Mouse (Mus musculus) heart, postnatal 0 days (tissue): ENCODE measurements around the gene Gm28043. TPM values are rescaled to one million over a fixed set of nuclear protein-coding genes. Genes with fewer than 3 reads are reported as not detected.
A peak's percentile ranks its signal among the peaks of the same experiment; 100 is the strongest.

Source experiments
- ATAC-seq: fragments of 200-750 bp; cut with Nextera tagmentation; 2 replicates; pipeline ENCODE4 v1.8.0; 2017; ENCODE audit warnings: low read depth, moderate number of reproducible peaks, moderate library complexity; ENCODE audit not compliant: insufficient read depth
- DNase-seq: peaks from one replicate; pipeline ENCODE4 v3.0.0-alpha.2; 2016; ENCODE audit warnings: low spot score
- H3K27ac ChIP-seq: fragments of 300-500 bp; sonication (generic); 2 replicates; pipeline ENCODE4 v1.5.1; 2014; ENCODE audit warnings: low read depth, mild to moderate bottlenecking
- H3K27me3 ChIP-seq: fragments of 300-500 bp; sonication (generic); 2 replicates; pipeline ENCODE4 v1.6.1; 2014; ENCODE audit warnings: low read length, mixed read lengths; ENCODE audit not compliant: control insufficient read depth, insufficient read depth
- H3K36me3 ChIP-seq: fragments of 300-500 bp; sonication (generic); replicated peaks from 2 replicates; pipeline ENCODE4 v1.6.1; 2014; ENCODE audit warnings: low read length, mixed read lengths; ENCODE audit not compliant: control insufficient read depth, insufficient read depth
- H3K4me1 ChIP-seq: fragments of 300-500 bp; sonication (generic); 2 replicates; pipeline ENCODE4 v1.6.1; 2014; ENCODE audit warnings: antibody characterized with exemption; ENCODE audit not compliant: control insufficient read depth, insufficient read depth
- H3K4me2 ChIP-seq: fragments of 300-500 bp; sonication (generic); 2 replicates; pipeline ENCODE4 v1.6.1; 2014; ENCODE audit warnings: low read depth, mild to moderate bottlenecking, low read length, moderate library complexity
- H3K4me3 ChIP-seq: fragments of 300-500 bp; sonication (generic); 2 replicates; pipeline ENCODE4 v1.5.1; 2014; ENCODE audit warnings: low read depth, low read length
- H3K9ac ChIP-seq: fragments of 300-500 bp; sonication (generic); replicated peaks from 2 replicates; pipeline ENCODE4 v1.6.1; 2014; ENCODE audit warnings: low read depth, low read length, mixed read lengths
- H3K9me3 ChIP-seq: fragments of 300-500 bp; sonication (generic); replicated peaks from 2 replicates; pipeline ENCODE4 v1.6.1; 2016; ENCODE audit warnings: low read length; ENCODE audit not compliant: control insufficient read depth
- CTCF ChIP-seq: IDR thresholded peaks from 2 replicates; pipeline ENCODE4 v1.5.1; 2016; ENCODE audit warnings: antibody characterized with exemption, control low read depth, low read depth
- EP300 ChIP-seq: IDR thresholded peaks from 2 replicates; pipeline ENCODE4 v1.6.1; 2016; ENCODE audit warnings: antibody characterized with exemption, low read depth
- WGBS: fragments of 180-500 bp; shearing (Covaris S2); extraction: QIAGEN DNeasy Blood & Tissue Kit; methylation state at CpG from one replicate; pipeline ENCODE4 v1.1.7; 2014; 5-methylcytosine and 5-hydroxymethylcytosine counted together
- polyA plus RNA-seq: library from polyadenylated mRNA; unstranded; fragments of >200 nt; fragmentation: Nextera tagmentation; extraction: Ambion mirVana; gene quantifications from 2 replicates; pipeline ENCODE4 v1.2.1, GENCODE M21; 2015
- total RNA-seq: library from RNA; depleted of rRNA; stranded (reverse); fragments of >200 nt; gene quantifications from 2 replicates; pipeline ENCODE4 v1.2.3, GENCODE M21; 2014; ENCODE audit warnings: low replicate concordance

The Gm28043 gene
- total and polyA plus RNA-seq, 2 experiments from 2014 or later, result 0.76 to 1.1 TPM

GRCm38 (mm10) chr17:29682261-29682660 is 67.6 kb downstream of the Gm28043 start:
- ATAC-seq (no peak), DNase-seq (no peak)
- Histone ChIP-seq H3K9ac (no peak overlapping the region), H3K9me3 (no peaks in the 10 kb centered on the region), H3K4me1 (peaks cover under 1% of the 10 kb centered on the region; the same call in 1 of the 2 replicates), H3K36me3 (peaks cover 81% of the 10 kb centered on the region), H3K4me2 (no peak overlapping the region), H3K27ac (no peak overlapping the region), H3K27me3 (no peaks in the 10 kb centered on the region), H3K4me3 (no peak overlapping the region)
- WGBS, result 88% methylated on average over 7 of the region's 7 CpGs
- TF ChIP-seq EP300 (no peak), CTCF (no peak)

GRCm38 (mm10) chr17:29683127-29683526 is 68.5 kb downstream of the Gm28043 start:
- Histone ChIP-seq H3K9ac (no peak overlapping the region), H3K4me3 (no peak overlapping the region), H3K27me3 (no peaks in the 10 kb centered on the region), H3K36me3 (peaks cover 80% of the 10 kb centered on the region), H3K4me1 (peaks cover 7% of the 10 kb centered on the region), H3K9me3 (no peaks in the 10 kb centered on the region), H3K27ac (no peak overlapping the region), H3K4me2 (no peak overlapping the region)
- ATAC-seq, result no peak
- peak; percentile 20 for DNase-seq
- 54% methylated on average over 2 of the region's 2 CpGs for WGBS
- TF ChIP-seq CTCF (no peak), EP300 (no peak)

GRCm38 (mm10) chr17:29684275-29684674 is 69.6 kb downstream of the Gm28043 start:
- TF ChIP-seq EP300, result no peak
- no peak for TF ChIP-seq CTCF
- H3K4me2 ChIP-seq, result no peak overlapping the region
- DNase-seq (no peak), ATAC-seq (no peak)
- H3K9me3 ChIP-seq, result no peaks in the 10 kb centered on the region
- H3K4me3 ChIP-seq, result no peak overlapping the region
- peaks cover 7% of the 10 kb centered on the region for H3K4me1 ChIP-seq
- no peak overlapping the region for H3K9ac ChIP-seq
- no peak overlapping the region for H3K27ac ChIP-seq
- 57% methylated on average over 4 of the region's 4 CpGs for WGBS
- peaks cover 77% of the 10 kb centered on the region for H3K36me3 ChIP-seq
- no peaks in the 10 kb centered on the region for H3K27me3 ChIP-seq

GRCm38 (mm10) chr17:29686771-29687170 is 72.1 kb downstream of the Gm28043 start:
- ATAC-seq (no peak), DNase-seq (no peak)
- Histone ChIP-seq H3K9ac (no peak overlapping the region), H3K36me3 (peaks cover 87% of the 10 kb centered on the region), H3K4me2 (no peak overlapping the region), H3K4me3 (no peak overlapping the region), H3K4me1 (peaks cover 7% of the 10 kb centered on the region), H3K27me3 (no peaks in the 10 kb centered on the region), H3K9me3 (no peaks in the 10 kb centered on the region), H3K27ac (no peak overlapping the region)
- no peak for TF ChIP-seq EP300
- no peak for TF ChIP-seq CTCF
- 83% methylated on average over 5 of the region's 5 CpGs for WGBS

GRCm38 (mm10) chr17:29687373-29687772 is 72.7 kb downstream of the Gm28043 start:
- H3K27ac ChIP-seq, result peak overlapping the region; percentile 47
- H3K4me1 ChIP-seq, result peaks cover 7% of the 10 kb centered on the region
- TF ChIP-seq EP300 (no peak), CTCF (no peak)
- no peak for ATAC-seq
- peaks cover 81% of the 10 kb centered on the region for H3K36me3 ChIP-seq
- H3K9ac ChIP-seq, result no peak overlapping the region
- H3K4me2 ChIP-seq, result no peak overlapping the region
- 54% methylated on average over 6 of the region's 6 CpGs for WGBS
- DNase-seq, result no peak
- H3K4me3 ChIP-seq, result no peak overlapping the region
- no peaks in the 10 kb centered on the region for H3K27me3 ChIP-seq
- H3K9me3 ChIP-seq, result no peaks in the 10 kb centered on the region

- Histone ChIP-seq H3K27me3 (no peaks in the 10 kb centered on the region), H3K9me3 (no peaks in the 10 kb centered on the region), H3K27ac (no peak overlapping the region), H3K4me1 (peaks cover 7% of the 10 kb centered on the region), H3K4me3 (no peak overlapping the region), H3K36me3 (peaks cover 78% of the 10 kb centered on the region), H3K4me2 (no peak overlapping the region), H3K9ac (no peak overlapping the region)
- ATAC-seq (no peak), DNase-seq (no peak)
- WGBS, result 93% methylated on average over 10 of the region's 10 CpGs
- TF ChIP-seq CTCF (no peak), EP300 (no peak)
Measured at GRCm38 (mm10) chr17:29688610-29689009, 73.9 kb downstream of the Gm28043 start.
